In genomic region chr4:58941638-58942037, GRCm38 (mm10) we compare ENCODE assay signal across 27 mouse cellular contexts. TPM values are rescaled to one million over a fixed set of nuclear protein-coding genes. Genes with fewer than 3 reads are reported as not detected.
"Had no signal": no experiment of that assay in that cellular context is flagged by ENCODE, and none has a peak within 500 bp of the region (broad histone marks: within the 10 kb centered on the region; RNA-seq: fewer than 3 reads in every experiment).

No protein-coding gene starts in this region.

- DNase-seq: gastrocnemius, adult 2 months; gastrocnemius, postnatal 10 days; gastrocnemius, postnatal 25 days; heart, adult 18-20 months; heart, postnatal 10 days; heart, postnatal 4 days; kidney, adult 18-20 months; kidney, adult 8-10 months; kidney, postnatal 10 days; kidney, postnatal 25 days; kidney, postnatal 4 days had no signal

- H3K9me3 ChIP-seq: heart, embryonic 10.5 days; heart, embryonic 12.5 days; hindbrain, embryonic 10.5 days; hindbrain, embryonic 12.5 days; intestine, embryonic 15.5 days; limb, embryonic 10.5 days; limb, embryonic 12.5 days had no signal

- H3K27ac ChIP-seq: gastrocnemius, adult 2 months; heart, embryonic 10.5 days; hindbrain, embryonic 10.5 days; hindbrain, embryonic 12.5 days; hindbrain, embryonic 14.5 days; intestine, embryonic 15.5 days; layer of hippocampus, adult 2 months; limb, embryonic 10.5 days; limb, embryonic 12.5 days had no signal

- H3K27me3 ChIP-seq: hindbrain, embryonic 12.5 days; intestine, embryonic 15.5 days had no signal

- H3K9ac ChIP-seq: heart, embryonic 12.5 days; hindbrain, embryonic 12.5 days; hindbrain, embryonic 14.5 days; intestine, embryonic 15.5 days had no signal

- H3K36me3 ChIP-seq: heart, embryonic 10.5 days; heart, embryonic 12.5 days; hindbrain, embryonic 10.5 days; hindbrain, embryonic 12.5 days; intestine, embryonic 15.5 days; limb, embryonic 10.5 days; limb, embryonic 12.5 days had no signal

- ATAC-seq: hindbrain, embryonic 16.5 days; inflammation-experienced regulatory T-cells, adult 6 months; intestine, embryonic 15.5 days; intestine, postnatal 0 days had no signal

- H3K4me2 ChIP-seq: heart, embryonic 12.5 days; hindbrain, embryonic 12.5 days; hindbrain, embryonic 14.5 days; intestine, embryonic 15.5 days; limb, embryonic 12.5 days had no signal

- H3K4me1 ChIP-seq: heart, embryonic 12.5 days; intestine, embryonic 15.5 days had no signal

- H3K4me3 ChIP-seq: gastrocnemius, adult 2 months; heart, embryonic 10.5 days; heart, embryonic 12.5 days; hindbrain, embryonic 10.5 days; hindbrain, embryonic 12.5 days; intestine, embryonic 15.5 days; layer of hippocampus, adult 2 months; limb, embryonic 10.5 days; limb, embryonic 12.5 days had no signal

RNA-seq across cellular contexts. Expression of gene Zkscan16, which starts 1.8 kb away (rescaled TPM):
- total RNA-seq: gastrocnemius, adult 2 months; gastrocnemius, postnatal 25 days; granulocyte monocyte progenitor cell, adult 5-6 weeks; heart, postnatal 25 days; liver, adult 2 months had no signal
- polyA plus RNA-seq: heart, embryonic 16.5 days; inflammation-experienced regulatory T-cells, adult 6 months; liver, adult 2 months had no signal
